Mouse (Mus musculus) heart, adult 18-20 months (tissue): ENCODE data around the gene Prrt2. TPM values are rescaled to one million over a fixed set of nuclear protein-coding genes. Genes with fewer than 3 reads are reported as not detected.

Experiments used
- DNase-seq, 2 experiments: peaks; one replicate each; pipeline ENCODE4 v3.0.0; 2021 to 2022; ENCODE audit warnings: mixed read lengths in 1 of 2
- microRNA-seq, 2 experiments: library from miRNA; unstranded; fragments of <30 nt; microRNA quantifications; one replicate each; pipeline ENCODE4 v1.2.0; 2022
- total RNA-seq, 2 experiments: library from RNA; stranded (reverse); gene quantifications; 2 replicates each; pipeline ENCODE4 v1.2.3; 2021

The Prrt2 gene
- total RNA-seq, 2 experiments from 2014 or later, result 0.80 TPM; not detected in 1

- DNase-seq, result no peak
Measured at GRCm38 (mm10) chr7:126999568-126999967, 21.4 kb downstream of the Prrt2 start.

GRCm38 (mm10) chr7:126996449-126996848, 24.6 kb downstream of the Prrt2 start:
- no peak for DNase-seq

- DNase-seq, result no peak
Measured at GRCm38 (mm10) chr7:126988816-126989215, 32.2 kb downstream of the Prrt2 start.

- peak; percentile 41 to 50 for DNase-seq
Measured at GRCm38 (mm10) chr7:126986319-126986718, 34.7 kb downstream of the Prrt2 start.

- DNase-seq, result no peak
Measured at GRCm38 (mm10) chr7:126984667-126985444, 36.2 kb downstream of the Prrt2 start.

GRCm38 (mm10) chr7:126983113-126983512, 37.9 kb downstream of the Prrt2 start:
- no peak for DNase-seq

- DNase-seq, result no peak
Measured at GRCm38 (mm10) chr7:126982054-126982453, 39.0 kb downstream of the Prrt2 start.

- DNase-seq, result no peak
Measured at GRCm38 (mm10) chr7:126981601-126982000, 39.4 kb downstream of the Prrt2 start.

- DNase-seq, result no peak
Measured at GRCm38 (mm10) chr7:126978841-126979240, 42.2 kb downstream of the Prrt2 start.

GRCm38 (mm10) chr7:126976878-126977459, 44.0 kb downstream of the Prrt2 start:
- DNase-seq, result peak in 1 of 2 experiments; percentile 24

GRCm38 (mm10) chr7:126975950-126976866, 44.8 kb downstream of the Prrt2 start, which contains the start of gene Cdiptos:
Cdiptos (minus strand) TSS chr7:126976098.
- DNase-seq, result peak; percentile 96 to 99

GRCm38 (mm10) chr7:126975893-126975949, 45.3 kb downstream of the Prrt2 start, which contains the start of gene Cdipt:
Cdipt (plus strand) TSS chr7:126975914.
- DNase-seq, result no peak

GRCm38 (mm10) chr7:126975493-126975892, 45.5 kb downstream of the Prrt2 start:
- peak in 1 of 2 experiments; percentile 64 for DNase-seq

Small RNA genes lying within 50 kb of the gene (microRNA-seq; reads per million reads assigned to microRNA genes)
- gene Gm44343, result 0 reads per million in 2 experiments

Other genes starting within 250 kb of the Prrt2 start
- gene Ypel3, start 244.3 kb downstream of the Prrt2 start, total RNA-seq, result 10 to 100 TPM; 43.4 to 73.3 TPM
- under 1 TPM; 0.27 to 0.64 TPM for gene Tbx6, start 239.7 kb downstream of the Prrt2 start, total RNA-seq
- gene Ppp4c, start 228.7 kb downstream of the Prrt2 start, total RNA-seq, result 10 to 100 TPM; 35.6 to 39.0 TPM
- gene Fam57b, start 223.5 kb downstream of the Prrt2 start, total RNA-seq, result 1 to 10 TPM; 8.4 to 8.6 TPM
- not detected for gene 4930451I11Rik, start 189.6 kb downstream of the Prrt2 start, total RNA-seq
- gene Doc2a, start 173.8 kb downstream of the Prrt2 start, total RNA-seq, result not detected
- 1 to 10 TPM; 5.0 to 6.4 TPM for gene Hirip3, start 159.2 kb downstream of the Prrt2 start, total RNA-seq
- gene Ino80e, start 158.8 kb downstream of the Prrt2 start, total RNA-seq, result 10 to 100 TPM; 17.2 to 19.1 TPM
- 10 to 100 TPM; 35.6 to 38.4 TPM for gene Taok2, start 136.5 kb downstream of the Prrt2 start, total RNA-seq
- gene Tmem219, start 98.3 kb downstream of the Prrt2 start, total RNA-seq, result 10 to 100 TPM; 10.4 to 10.6 TPM
- gene Kctd13, start 92.3 kb downstream of the Prrt2 start, total RNA-seq, result 1 to 10 TPM; 7.4 to 7.5 TPM
- not detected for gene Asphd1, start 71.6 kb downstream of the Prrt2 start, total RNA-seq
- gene Sez6l2, start 70.6 kb downstream of the Prrt2 start, total RNA-seq, result 1 to 10 TPM; 5.5 to 6.2 TPM
- 10 to 100 TPM; 43.2 to 45.2 TPM for gene Cdipt, start 45.3 kb downstream of the Prrt2 start, total RNA-seq
- under 1 TPM in 1 of 2 experiments, not detected in 1; 0.59 TPM for gene Cdiptos, start 45.1 kb downstream of the Prrt2 start, total RNA-seq
- 10 to 100 TPM; 59.9 to 68.7 TPM for gene Mvp, start 6.6 kb downstream of the Prrt2 start, total RNA-seq
- gene Pagr1b, start 4.7 kb downstream of the Prrt2 start, total RNA-seq, result not detected
- gene Pagr1a, start 3.9 kb downstream of the Prrt2 start, total RNA-seq, result 10 to 100 TPM in 1 of 2 experiments, 1 to 10 TPM in 1; 8.3 to 10.7 TPM
- gene Gm42742, start 114 bp downstream of the Prrt2 start, total RNA-seq, result 10 to 100 TPM; 24.6 to 27.3 TPM
- gene Maz, start 5.8 kb upstream of the Prrt2 start, total RNA-seq, result 10 to 100 TPM; 55.3 to 57.3 TPM
- gene Kif22, start 21.3 kb upstream of the Prrt2 start, total RNA-seq, result 1 to 10 TPM in 1 of 2 experiments, under 1 TPM in 1; 0.93 to 1.0 TPM
- gene Zg16, start 66.1 kb upstream of the Prrt2 start, total RNA-seq, result not detected
- 1 to 10 TPM; 1.3 to 2.9 TPM for gene AI467606, start 70.1 kb upstream of the Prrt2 start, total RNA-seq
- under 1 TPM in 1 of 2 experiments, not detected in 1; 0.49 TPM for gene Qprt, start 101.0 kb upstream of the Prrt2 start, total RNA-seq
- gene Spn, start 116.6 kb upstream of the Prrt2 start, total RNA-seq, result 1 to 10 TPM in 1 of 2 experiments, under 1 TPM in 1; 0.55 to 2.6 TPM
- gene Cd2bp2, start 174.8 kb upstream of the Prrt2 start, total RNA-seq, result 10 to 100 TPM; 35.1 to 36.9 TPM
- 10 to 100 TPM; 20.8 to 21.6 TPM for gene Tbc1d10b, start 187.3 kb upstream of the Prrt2 start, total RNA-seq
- 1 to 10 TPM; 1.1 to 3.7 TPM for gene Mylpf, start 187.7 kb upstream of the Prrt2 start, total RNA-seq
- 1 to 10 TPM; 6.4 to 6.7 TPM for gene Zfp553, start 211.8 kb upstream of the Prrt2 start, total RNA-seq
- 1 to 10 TPM; 3.0 to 7.7 TPM for gene Sept1, start 211.9 kb upstream of the Prrt2 start, total RNA-seq
- gene Zfp771, start 223.1 kb upstream of the Prrt2 start, total RNA-seq, result 10 to 100 TPM; 18.3 to 19.3 TPM
- 10 to 100 TPM; 40.3 to 42.0 TPM for gene Dctpp1, start 239.5 kb upstream of the Prrt2 start, total RNA-seq